Mouse (Mus musculus): ENCODE measurements around the gene Asap2. TPM values are rescaled to one million over a fixed set of nuclear protein-coding genes. Genes with fewer than 3 reads are reported as not detected.
A peak's percentile ranks its signal among the peaks of the same experiment; 100 is the strongest.

Gene Asap2
- polyA plus RNA-seq, 1 experiment: 22.3 TPM

GRCm38 (mm10) chr12:21204701-21205312 is 214.5 kb downstream of the Asap2 start:
- DNase-seq (ENCODE audit: extremely low spot score in 1 of 2, low spot score in 1 of 2): no peak

GRCm38 (mm10) chr12:21205799-21206198 is 215.5 kb downstream of the Asap2 start:
- no peak for DNase-seq (ENCODE audit: extremely low spot score in 1 of 2, low spot score in 1 of 2)

GRCm38 (mm10) chr12:21207422-21207821 is 217.2 kb downstream of the Asap2 start:
- DNase-seq (ENCODE audit: extremely low spot score in 1 of 2, low spot score in 1 of 2): no peak

GRCm38 (mm10) chr12:21208172-21208795 is 218.0 kb downstream of the Asap2 start:
- no peak for DNase-seq (ENCODE audit: extremely low spot score in 1 of 2, low spot score in 1 of 2)

- no peak for DNase-seq (ENCODE audit: extremely low spot score in 1 of 2, low spot score in 1 of 2)
Measured at GRCm38 (mm10) chr12:21209273-21209672, 219.0 kb downstream of the Asap2 start.

GRCm38 (mm10) chr12:21212876-21213275 is 222.6 kb downstream of the Asap2 start:
- DNase-seq (ENCODE audit: extremely low spot score in 1 of 2, low spot score in 1 of 2): no peak

- no peak for DNase-seq (ENCODE audit: extremely low spot score in 1 of 2, low spot score in 1 of 2)
Measured at GRCm38 (mm10) chr12:21214551-21215165, 224.4 kb downstream of the Asap2 start.

GRCm38 (mm10) chr12:21217776-21218444 is 227.7 kb downstream of the Asap2 start:
- DNase-seq (ENCODE audit: extremely low spot score in 1 of 2, low spot score in 1 of 2): no peak

GRCm38 (mm10) chr12:21220596-21220995 is 230.3 kb downstream of the Asap2 start:
- no peak for DNase-seq (ENCODE audit: extremely low spot score in 1 of 2, low spot score in 1 of 2)

- no peak for DNase-seq (ENCODE audit: extremely low spot score in 1 of 2, low spot score in 1 of 2)
Measured at GRCm38 (mm10) chr12:21223923-21224322, 233.7 kb downstream of the Asap2 start.

- no peak for DNase-seq (ENCODE audit: extremely low spot score in 1 of 2, low spot score in 1 of 2)
Measured at GRCm38 (mm10) chr12:21225358-21225757, 235.1 kb downstream of the Asap2 start.

- no peak for DNase-seq (ENCODE audit: extremely low spot score in 1 of 2, low spot score in 1 of 2)
Measured at GRCm38 (mm10) chr12:21226316-21226715, 236.1 kb downstream of the Asap2 start.

- DNase-seq (ENCODE audit: extremely low spot score in 1 of 2, low spot score in 1 of 2): peak in 1 of 2 experiments; percentile 53
Measured at GRCm38 (mm10) chr12:21227076-21227980, 237.1 kb downstream of the Asap2 start.

GRCm38 (mm10) chr12:21228650-21229049 is 238.4 kb downstream of the Asap2 start:
- no peak for DNase-seq (ENCODE audit: extremely low spot score in 1 of 2, low spot score in 1 of 2)

- DNase-seq (ENCODE audit: extremely low spot score in 1 of 2, low spot score in 1 of 2): peak in 1 of 2 experiments; percentile 45
Measured at GRCm38 (mm10) chr12:21229076-21229918, 239.0 kb downstream of the Asap2 start.

- DNase-seq (ENCODE audit: extremely low spot score in 1 of 2, low spot score in 1 of 2): no peak
Measured at GRCm38 (mm10) chr12:21233727-21234126, 243.5 kb downstream of the Asap2 start.

- no peak for DNase-seq (ENCODE audit: extremely low spot score in 1 of 2, low spot score in 1 of 2)
Measured at GRCm38 (mm10) chr12:21234560-21234959, 244.3 kb downstream of the Asap2 start.

- no peak for DNase-seq (ENCODE audit: extremely low spot score in 1 of 2, low spot score in 1 of 2)
Measured at GRCm38 (mm10) chr12:21241965-21242364, 251.7 kb downstream of the Asap2 start.

- no peak for DNase-seq (ENCODE audit: extremely low spot score in 1 of 2, low spot score in 1 of 2)
Measured at GRCm38 (mm10) chr12:21244375-21244960, 254.2 kb downstream of the Asap2 start.

Data from frontal cortex, adult 2 months (tissue).